Mouse (Mus musculus): Measurements from ENCODE around the gene Zbtb12. TPM values are rescaled to one million over a fixed set of nuclear protein-coding genes. Genes with fewer than 3 reads are reported as not detected.

Gene Zbtb12
- total and polyA plus RNA-seq, 3 experiments: 2.4 to 9.3 (median 8.5) TPM

GRCm38 (mm10) chr17:34917188-34917587, 37.9 kb downstream of the Zbtb12 start:
- Histone ChIP-seq H3K9ac (ENCODE audit: insufficient read depth, low read depth) (no peak overlapping the region), H3K79me2 (replicated peaks; ENCODE audit: control insufficient read depth, extremely low read depth, insufficient read depth, poor library complexity, severe bottlenecking) (no peaks in the 10 kb centered on the region), H3K4me1 (ENCODE audit: control insufficient read depth in 1 of 2, insufficient read depth in 2 of 2) (peaks cover 3 to 36% of the 10 kb centered on the region in 2 experiments; a peak in 3 of 4 replicates), H3K27ac (ENCODE audit: insufficient read depth, low read depth) (no peak overlapping the region), H3K4me2 (ENCODE audit: insufficient read depth, low read depth, poor library complexity, severe bottlenecking) (no peak overlapping the region), H3K36me3 (replicated peaks in 1 of 2; ENCODE audit: control insufficient read depth in 1 of 2, insufficient read depth in 1 of 2, low read length in 1 of 2) (peaks cover 17 to 22% of the 10 kb centered on the region in 2 experiments), H3K9me3 (replicated peaks; ENCODE audit: low read length) (no peaks in the 10 kb centered on the region), H3K27me3 (replicated peaks) (no peaks in the 10 kb centered on the region), H3K4me3 (replicated peaks in 1 of 3; ENCODE audit: low read depth in 2 of 3, low read length in 2 of 3, poor library complexity in 1 of 3) (no peak overlapping the region)
- in situ Hi-C loops (cut with MboI; ENCODE audit: low pct_ligation_motif_present, low pct_unique_long_range_greater_than_20kb, low sequenced_read_pairs): no loop called here
- TF ChIP-seq CTCF (conservative IDR thresholded peaks at IDR 0.05 in 1 of 2, IDR thresholded peaks at IDR 0.05 in 1 of 2; ENCODE audit: low read depth in 2 of 2, low read length in 2 of 2) (no peak), RAD21 (IDR thresholded peaks at IDR 0.05; ENCODE audit: low read depth, low read length) (no peak), KAT2A (IDR thresholded peaks at IDR 0.05; ENCODE audit: insufficient replicate concordance, low read length) (no peak), ZKSCAN1 (IDR thresholded peaks at IDR 0.05; ENCODE audit: borderline replicate concordance, low read depth, low read length) (no peak), IRF4 (IDR thresholded peaks at IDR 0.05; ENCODE audit: low read depth, low read length) (no peak), ZNF384 (IDR thresholded peaks at IDR 0.05; ENCODE audit: low read depth, low read length) (no peak), ZC3H11A (IDR thresholded peaks at IDR 0.05; ENCODE audit: low read depth, low read length) (no peak), CHD1 (IDR thresholded peaks at IDR 0.05; ENCODE audit: low read depth, low read length) (no peak), TCF12 (IDR thresholded peaks at IDR 0.05; ENCODE audit: low read depth, low read length) (no peak), USF1 (IDR thresholded peaks at IDR 0.05; ENCODE audit: low read depth, low read length) (no peak), USF2 (conservative IDR thresholded peaks at IDR 0.05; ENCODE audit: low read depth, low read length) (no peak), HCFC1 (IDR thresholded peaks at IDR 0.05; ENCODE audit: low read depth, low read length) (no peak)
- dilution Hi-C loops (cut with MboI; ENCODE audit: extremely low pct_ligation_motif_present, extremely low pct_unique_long_range_greater_than_20kb, low sequenced_read_pairs): no loop called here
- no peak for DNase-seq (ENCODE audit: extremely low read depth)

- H3K27me3 ChIP-seq (replicated peaks): no peaks in the 10 kb centered on the region
- no peak overlapping the region for H3K4me3 ChIP-seq (replicated peaks in 1 of 3; ENCODE audit: low read depth in 2 of 3, low read length in 2 of 3, poor library complexity in 1 of 3)
- H3K9me3 ChIP-seq (replicated peaks; ENCODE audit: low read length): no peaks in the 10 kb centered on the region
- H3K27ac ChIP-seq (ENCODE audit: insufficient read depth, low read depth): no peak overlapping the region
- H3K4me1 ChIP-seq (ENCODE audit: control insufficient read depth in 1 of 2, insufficient read depth in 2 of 2): peaks cover 19 to 25% of the 10 kb centered on the region in 2 experiments
- H3K9ac ChIP-seq (ENCODE audit: insufficient read depth, low read depth): no peak overlapping the region
- H3K36me3 ChIP-seq (replicated peaks in 1 of 2; ENCODE audit: control insufficient read depth in 1 of 2, insufficient read depth in 1 of 2, low read length in 1 of 2): peaks cover 0 to 3% of the 10 kb centered on the region in 2 experiments
- H3K4me2 ChIP-seq (ENCODE audit: insufficient read depth, low read depth, poor library complexity, severe bottlenecking): peak overlapping the region; percentile 60
- TF ChIP-seq MYC (IDR thresholded peaks at IDR 0.05; ENCODE audit: low read depth, low read length) (no peak), CTCF (conservative IDR thresholded peaks at IDR 0.05 in 1 of 2, IDR thresholded peaks at IDR 0.05 in 1 of 2; ENCODE audit: low read depth in 2 of 2, low read length in 2 of 2) (peak; percentile 9 to 63; a peak in 2 of 4 replicates), RAD21 (IDR thresholded peaks at IDR 0.05; ENCODE audit: low read depth, low read length) (peak; percentile 21), SMC3 (IDR thresholded peaks at IDR 0.05; ENCODE audit: low read depth, low read length) (peak; percentile 55)
- DNase-seq (ENCODE audit: extremely low read depth): peak; percentile 36
- dilution Hi-C loops (cut with MboI; ENCODE audit: extremely low pct_ligation_motif_present, extremely low pct_unique_long_range_greater_than_20kb, low sequenced_read_pairs) (no loop called here), in situ Hi-C loops (cut with MboI; ENCODE audit: low pct_ligation_motif_present, low pct_unique_long_range_greater_than_20kb, low sequenced_read_pairs) (no loop called here)
- H3K79me2 ChIP-seq (replicated peaks; ENCODE audit: control insufficient read depth, extremely low read depth, insufficient read depth, poor library complexity, severe bottlenecking): no peaks in the 10 kb centered on the region
Observed at GRCm38 (mm10) chr17:34922939-34923338, 43.7 kb downstream of the Zbtb12 start.

Measured in CH12.LX (cell line).